Mouse (Mus musculus): Measurements from ENCODE around the gene Ints7.

DNA sequence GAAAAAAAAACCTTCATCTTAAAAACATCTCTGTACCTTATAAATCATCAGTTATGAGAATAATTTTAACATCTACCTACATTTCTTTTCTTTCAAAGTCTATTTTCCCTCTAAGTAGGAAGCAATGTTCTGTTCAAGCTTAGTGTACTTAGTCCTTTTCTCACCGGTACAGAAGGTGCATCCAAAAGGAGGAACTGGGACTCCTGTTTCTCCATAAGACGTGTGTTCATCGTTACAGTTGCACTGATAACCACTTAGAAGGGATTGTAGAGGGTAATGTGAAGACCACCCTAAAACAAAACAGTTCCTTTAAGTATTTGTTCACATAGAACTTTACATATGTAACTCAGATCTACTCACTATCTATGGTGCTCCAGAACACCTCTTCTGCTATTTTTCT is 5.0 kb upstream of the Ints7 start:
- no peak for TF ChIP-seq CTCF (IDR thresholded peaks at IDR 0.05; ENCODE audit: borderline replicate concordance, insufficient read depth, low read length)
- TF ChIP-seq POLR2A (IDR thresholded peaks at IDR 0.05; ENCODE audit: low read depth, low read length): no peak

All from embryonic fibroblast, embryonic 13.5 days (primary cell).